ENCODE assay signal across 8 mouse cellular contexts in genomic region chr1:132387943-132388342, GRCm38 (mm10). TPM values are rescaled to one million over a fixed set of nuclear protein-coding genes. Genes with fewer than 3 reads are reported as not detected.
DNase-seq lines count a peak whose midpoint lies in the region; ATAC-seq and TF ChIP-seq lines count a peak whose summit lies in the region.

No protein-coding gene starts in this region.

- H3K27ac ChIP-seq in embryonic facial prominence, embryonic 15.5 days (replicated peaks), result 0 out of 2 replicates have a peak overlapping the region, but pooled peaks have one; percentile 63
- H3K27ac ChIP-seq in intestine, embryonic 14.5 days (ENCODE audit: low read depth), result peak overlapping the region; percentile 39; the same call in 1 of the 2 replicates
- peak overlapping the region; percentile 49 for H3K27ac ChIP-seq in midbrain, embryonic 15.5 days

- no peaks in the 10 kb centered on the region for H3K9me3 ChIP-seq in embryonic facial prominence, embryonic 15.5 days (replicated peaks)
- no peaks in the 10 kb centered on the region for H3K9me3 ChIP-seq in intestine, embryonic 14.5 days (ENCODE audit: control insufficient read depth, low read length)
- no peaks in the 10 kb centered on the region for H3K9me3 ChIP-seq in midbrain, embryonic 15.5 days

- H3K27me3 ChIP-seq in embryonic facial prominence, embryonic 15.5 days, result no peaks in the 10 kb centered on the region
- H3K27me3 ChIP-seq in intestine, embryonic 14.5 days (replicated peaks; ENCODE audit: control insufficient read depth, insufficient read depth, low read length), result no peaks in the 10 kb centered on the region
- H3K27me3 ChIP-seq in midbrain, embryonic 15.5 days (replicated peaks), result no peaks in the 10 kb centered on the region

- TF ChIP-seq POLR2A in lung, adult 2 months (IDR thresholded peaks at IDR 0.05; ENCODE audit: borderline replicate concordance, extremely low read depth, low read depth, low read length), result peak; percentile 78; the same call in 1 of the 2 replicates

- H3K4me3 ChIP-seq in lung, adult 2 months (replicated peaks; ENCODE audit: extremely low read depth, low read depth, low read length), result peak overlapping the region; percentile 34
- 0 out of 2 replicates have a peak overlapping the region, but pooled peaks have one; percentile 3 for H3K4me3 ChIP-seq in embryonic facial prominence, embryonic 15.5 days (replicated peaks)
- no peak overlapping the region for H3K4me3 ChIP-seq in intestine, embryonic 14.5 days (ENCODE audit: low read depth, low read length)
- H3K4me3 ChIP-seq in midbrain, embryonic 15.5 days, result peak overlapping the region; percentile 60

- WGBS in lung, adult 2 months, result 27% methylated on average over 4 of the region's 4 CpGs
- 27% methylated on average over 4 of the region's 4 CpGs for WGBS in embryonic facial prominence, embryonic 15.5 days
- 15% methylated on average over 4 of the region's 4 CpGs for WGBS in intestine, embryonic 14.5 days
- 16% methylated on average over 4 of the region's 4 CpGs for WGBS in midbrain, embryonic 15.5 days

- no peak for TF ChIP-seq CTCF in lung, adult 2 months (IDR thresholded peaks at IDR 0.05; ENCODE audit: insufficient read depth, low read length)

- 0 out of 2 replicates have a peak overlapping the region, but pooled peaks have one; percentile 1 for H3K9ac ChIP-seq in embryonic facial prominence, embryonic 15.5 days
- no peak overlapping the region for H3K9ac ChIP-seq in intestine, embryonic 14.5 days (ENCODE audit: low read length)
- peak overlapping the region; percentile 3; the same call in 1 of the 2 replicates for H3K9ac ChIP-seq in midbrain, embryonic 15.5 days

- H3K4me2 ChIP-seq in embryonic facial prominence, embryonic 15.5 days (replicated peaks), result peak overlapping the region; percentile 93; the same call in 1 of the 2 replicates
- H3K4me2 ChIP-seq in intestine, embryonic 14.5 days (ENCODE audit: low read length), result peak overlapping the region; percentile 87
- peak overlapping the region; percentile 83 for H3K4me2 ChIP-seq in midbrain, embryonic 15.5 days

- DNase-seq in lung, adult 2 months, result peak; percentile 27
- no peak for DNase-seq in lung, postnatal 14 days
- DNase-seq in intestine, embryonic 14.5 days (ENCODE audit: low spot score), result no peak
- no peak for DNase-seq in testis, postnatal 14 days (ENCODE audit: low spot score)
- no peak for DNase-seq in natural killer cell, adult 2 months (ENCODE audit: low spot score in 2 of 2)

- ATAC-seq in embryonic facial prominence, embryonic 15.5 days (ENCODE audit: insufficient number of reproducible peaks, low FRiP score, low TSS enrichment, low read depth), result no peak
- no peak for ATAC-seq in intestine, embryonic 14.5 days (replicated peaks; ENCODE audit: low FRiP score, low TSS enrichment, low read depth)
- no peak for ATAC-seq in midbrain, embryonic 15.5 days (replicated peaks)
- no peak for ATAC-seq in monocyte, adult 5-6 weeks (replicated peaks; ENCODE audit: insufficient number of reproducible peaks, low FRiP score, low TSS enrichment, poor library complexity, severe bottlenecking)

- no peaks in the 10 kb centered on the region for H3K36me3 ChIP-seq in embryonic facial prominence, embryonic 15.5 days
- no peaks in the 10 kb centered on the region for H3K36me3 ChIP-seq in intestine, embryonic 14.5 days (ENCODE audit: control insufficient read depth, insufficient read depth, low read length)
- H3K36me3 ChIP-seq in midbrain, embryonic 15.5 days (replicated peaks), result no peaks in the 10 kb centered on the region

- peaks cover 17% of the 10 kb centered on the region for H3K4me1 ChIP-seq in lung, adult 2 months (ENCODE audit: control insufficient read depth, insufficient read depth, low read length)
- H3K4me1 ChIP-seq in embryonic facial prominence, embryonic 15.5 days, result peaks cover 67% of the 10 kb centered on the region
- H3K4me1 ChIP-seq in intestine, embryonic 14.5 days (replicated peaks; ENCODE audit: control insufficient read depth, insufficient read depth, low read length), result peaks cover 39% of the 10 kb centered on the region
- H3K4me1 ChIP-seq in midbrain, embryonic 15.5 days, result peaks cover 74% of the 10 kb centered on the region

RNA-seq across cellular contexts. Expression of gene Tmcc2, which starts 3.1 kb away (rescaled TPM):
- 135 and 154 TPM in 2 replicates for polyA plus RNA-seq in lung, adult 2 months (2012; rRNA removed)
- 9.8 and 10.7 TPM in 2 replicates for polyA plus RNA-seq in embryonic facial prominence, embryonic 15.5 days (2015; fragmentation: Nextera tagmentation; extraction: Ambion mirVana)
- polyA plus RNA-seq in intestine, embryonic 14.5 days (2014; fragmentation: Nextera tagmentation; extraction: Ambion mirVana), result 6.4 and 7.8 TPM in 2 replicates
- polyA plus RNA-seq in midbrain, embryonic 15.5 days (2015; fragmentation: Nextera tagmentation; extraction: Ambion mirVana), result 38.4 and 39.4 TPM in 2 replicates
- total RNA-seq in monocyte, adult 5-6 weeks (2017), result 3.8 to 9.4 TPM (median 6.3 TPM) in 3 replicates

RNA-seq across cellular contexts. Expression of gene Dstyk, which starts 29.4 kb away (rescaled TPM):
- 14.9 and 17.7 TPM in 2 replicates for polyA plus RNA-seq in lung, adult 2 months (2012; rRNA removed)
- 15.6 and 18.0 TPM in 2 replicates for polyA plus RNA-seq in embryonic facial prominence, embryonic 15.5 days (2015; fragmentation: Nextera tagmentation; extraction: Ambion mirVana)
- polyA plus RNA-seq in intestine, embryonic 14.5 days (2014; fragmentation: Nextera tagmentation; extraction: Ambion mirVana), result 11.4 and 13.1 TPM in 2 replicates
- 12.1 and 12.4 TPM in 2 replicates for polyA plus RNA-seq in midbrain, embryonic 15.5 days (2015; fragmentation: Nextera tagmentation; extraction: Ambion mirVana)
- total RNA-seq in monocyte, adult 5-6 weeks (2017), result 40.6 to 56.0 TPM (median 54.3 TPM) in 3 replicates
